Mouse (Mus musculus) right cerebral cortex, postnatal 4 days (tissue): ENCODE results near the gene Ptprg.
A peak's percentile ranks its signal among the peaks of the same experiment; 100 is the strongest.

ENCODE experiments used
- DNase-seq: peaks from one replicate; pipeline ENCODE4 v3.0.0-alpha.2; 2022

Ptprg gene

DNA sequence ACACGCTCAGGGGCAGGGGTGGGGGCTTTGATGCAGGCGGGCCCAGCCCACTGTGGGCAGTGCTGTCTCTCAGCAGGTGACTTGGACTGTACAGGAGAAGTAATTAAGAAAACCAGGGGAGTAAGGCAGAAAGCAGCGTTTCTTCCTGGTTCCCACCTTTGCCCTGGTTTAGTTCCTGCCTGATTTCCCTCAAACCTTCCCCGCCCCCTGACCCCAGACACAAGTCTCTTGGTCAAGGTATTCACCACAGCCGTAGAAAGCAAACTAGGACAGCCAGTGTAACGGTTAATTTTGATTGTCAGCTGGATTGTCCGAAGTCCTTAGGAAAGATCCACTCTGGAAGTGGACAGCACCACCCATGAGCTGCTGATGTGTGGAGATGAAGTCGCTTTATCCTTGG lies 614.3 kb downstream of the Ptprg start:
- no peak for DNase-seq

DNA sequence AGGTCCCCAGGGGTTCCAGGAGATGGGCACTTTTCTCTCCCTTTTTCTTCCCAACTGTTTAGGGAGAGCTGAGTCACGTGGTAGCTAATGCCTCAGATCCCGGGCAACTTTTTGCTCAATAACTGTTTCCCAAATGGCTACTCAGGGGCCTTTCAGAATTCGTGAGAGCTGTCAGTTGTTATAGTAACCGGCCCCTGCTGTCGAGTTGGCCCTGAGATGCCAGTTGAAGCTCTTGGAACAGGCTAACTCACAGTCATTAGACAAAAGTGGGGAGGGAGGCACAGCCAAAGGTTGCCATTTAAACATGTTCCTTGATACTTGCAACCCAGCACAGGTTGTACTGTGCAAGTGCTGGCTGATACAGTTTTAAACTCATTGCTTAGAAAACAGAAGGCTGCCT lies 624.1 kb downstream of the Ptprg start:
- no peak for DNase-seq

DNA sequence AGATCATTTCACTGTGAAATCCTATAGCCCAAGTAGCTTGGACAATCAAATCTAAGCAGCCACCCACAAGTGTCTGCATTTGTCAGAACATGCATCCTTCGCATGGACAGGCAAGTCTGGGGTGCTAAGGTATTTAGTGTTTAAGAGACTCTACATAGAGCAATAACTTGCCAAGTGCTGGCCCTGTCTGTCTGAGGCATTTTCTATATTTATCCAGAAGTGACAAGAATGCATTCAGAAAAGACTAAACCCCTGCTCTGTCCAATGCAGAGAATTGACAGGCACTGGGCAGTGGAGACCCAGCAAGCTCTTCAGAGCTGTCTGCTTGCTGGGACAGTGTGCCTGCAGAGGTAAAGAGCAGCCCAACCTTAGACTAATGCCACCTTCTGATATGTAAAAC lies 625.3 kb downstream of the Ptprg start:
- DNase-seq, result no peak

DNA sequence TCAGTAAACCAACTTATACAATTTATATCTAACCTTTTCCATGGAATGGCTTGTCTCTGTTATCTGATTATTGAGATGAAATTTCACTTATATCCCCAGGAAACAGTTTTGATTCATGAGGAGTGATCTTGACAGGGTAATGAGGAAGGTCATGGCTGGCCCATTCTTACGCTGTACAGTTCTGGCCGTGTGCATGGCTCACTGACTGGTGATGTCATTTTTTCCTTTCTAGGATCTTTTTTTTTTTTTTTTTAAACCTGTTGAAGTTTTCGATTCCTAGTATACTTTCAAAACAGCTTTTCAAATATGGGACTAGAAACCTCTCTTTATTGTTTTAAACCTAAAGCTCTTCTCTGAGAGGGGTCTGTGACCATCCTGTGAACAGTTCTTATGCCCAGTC lies 626.8 kb downstream of the Ptprg start:
- DNase-seq, result no peak

DNA sequence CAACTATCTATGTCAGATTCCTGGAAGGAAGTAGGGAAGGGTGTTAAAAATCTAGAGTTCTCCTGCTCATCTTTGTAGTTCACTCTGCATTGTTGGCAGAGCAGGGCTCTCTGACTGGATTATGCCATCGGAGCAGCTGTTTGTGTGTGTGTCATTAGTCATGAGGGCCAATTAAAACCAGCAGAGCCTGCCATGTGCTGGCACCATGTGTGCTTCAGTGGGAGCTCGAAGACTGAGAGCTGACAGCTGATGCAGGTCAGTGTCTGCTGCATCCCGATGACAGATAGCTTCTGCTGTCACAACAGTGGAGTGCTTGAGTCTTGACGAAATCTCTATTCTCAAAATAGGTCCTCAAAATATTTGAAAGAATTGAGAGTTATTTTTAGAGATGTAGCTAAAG lies 631.7 kb downstream of the Ptprg start:
- DNase-seq, result no peak

DNA sequence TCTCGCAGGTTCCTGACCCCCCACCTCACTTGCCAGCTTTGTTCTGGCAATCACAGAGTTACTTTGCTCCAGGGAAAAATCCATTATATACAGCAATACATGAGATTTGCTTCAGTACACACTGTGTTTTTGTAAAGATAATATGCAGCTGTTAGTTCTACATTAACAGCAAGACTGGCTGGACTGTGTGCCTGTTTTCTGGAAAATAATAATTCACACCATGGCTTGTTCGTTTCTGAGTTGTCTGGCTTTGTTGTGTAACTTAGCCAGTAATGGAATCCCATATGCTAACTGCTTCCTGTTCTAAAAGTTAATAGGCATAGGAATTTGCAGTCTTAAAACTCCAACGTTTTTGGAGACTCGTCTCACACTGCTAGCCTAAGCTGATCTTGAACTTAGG lies 635.0 kb downstream of the Ptprg start:
- DNase-seq, result no peak

DNA sequence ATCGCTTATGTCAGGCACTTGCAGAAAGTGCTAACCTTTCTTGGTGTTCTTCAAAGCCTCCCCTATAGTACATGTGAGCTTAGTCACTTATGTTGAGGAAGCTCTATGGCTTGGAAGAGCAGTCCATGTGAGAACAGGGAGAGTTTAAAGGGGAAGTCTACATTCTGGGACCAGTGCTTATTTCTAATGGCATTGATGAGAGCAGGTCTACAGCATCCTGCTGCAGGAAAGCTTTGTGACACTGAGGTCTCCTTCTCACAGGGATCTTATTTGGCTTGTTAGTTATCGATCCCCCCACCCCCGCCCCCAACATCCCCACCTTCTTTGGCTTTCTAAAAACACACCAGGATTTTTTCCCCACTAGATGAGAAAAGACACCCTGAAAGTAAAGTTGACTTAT lies 635.9 kb downstream of the Ptprg start:
- no peak for DNase-seq

DNA sequence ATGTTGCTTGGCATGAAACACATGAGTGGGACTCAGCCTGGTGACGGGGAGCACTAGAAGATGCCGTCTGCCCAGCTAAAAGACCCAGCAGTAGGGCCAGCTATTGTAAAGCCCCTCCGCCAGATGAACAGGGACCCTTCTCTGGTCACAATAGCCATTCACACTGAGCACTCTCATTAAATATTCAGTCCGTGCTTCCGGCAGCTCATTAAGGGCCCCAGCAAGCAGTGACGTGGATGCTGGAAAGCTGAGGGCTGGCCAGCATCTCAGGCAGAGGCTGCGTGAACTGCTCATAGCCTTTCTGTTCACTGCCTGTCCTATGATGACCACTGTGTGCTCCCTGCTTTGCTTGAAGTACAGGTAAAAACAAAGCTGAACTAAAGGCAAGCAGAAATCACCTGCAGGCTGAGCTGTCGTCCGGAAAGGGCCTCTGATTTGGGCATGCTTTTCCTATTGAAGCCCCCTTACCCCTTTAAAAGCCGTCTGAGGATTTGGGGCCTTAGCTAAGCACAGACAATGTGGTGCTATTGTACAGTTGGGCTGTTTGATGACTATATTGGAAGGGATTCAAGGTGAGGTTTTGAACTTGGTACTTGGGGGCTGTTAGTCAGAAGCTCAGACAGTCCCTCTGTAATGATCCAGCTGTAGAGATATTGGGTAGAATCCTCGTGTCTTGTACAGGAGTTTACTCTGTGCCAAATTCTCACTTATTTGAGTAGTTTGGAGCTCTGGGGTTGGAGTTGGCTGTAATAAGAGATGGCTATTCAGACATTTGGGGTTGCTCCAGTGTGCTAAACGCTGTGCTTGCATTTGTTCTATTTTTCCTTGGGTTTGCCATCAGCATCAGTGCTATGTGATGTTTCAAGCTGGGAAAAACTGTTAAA lies 636.6 kb downstream of the Ptprg start:
- no peak for DNase-seq

DNA sequence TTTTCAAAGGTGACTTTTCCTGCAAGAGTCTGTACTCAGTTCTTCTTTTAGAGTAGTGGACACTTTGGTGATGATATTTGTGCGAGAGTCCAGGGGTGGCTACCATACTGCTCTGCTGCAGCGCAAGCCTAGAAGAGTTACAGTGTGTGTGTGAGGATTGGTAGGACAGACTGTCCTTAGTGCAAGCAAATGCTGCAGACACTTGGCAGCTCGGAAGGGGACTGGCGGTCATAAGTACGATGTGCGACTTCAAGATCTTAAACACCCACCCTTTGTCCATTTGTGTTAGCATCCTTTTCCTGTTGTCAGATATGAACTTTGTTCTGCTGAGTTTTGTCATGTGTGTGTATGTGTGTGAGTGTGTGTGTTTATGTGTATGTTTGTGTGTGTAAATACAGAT lies 637.7 kb downstream of the Ptprg start:
- no peak for DNase-seq

DNA sequence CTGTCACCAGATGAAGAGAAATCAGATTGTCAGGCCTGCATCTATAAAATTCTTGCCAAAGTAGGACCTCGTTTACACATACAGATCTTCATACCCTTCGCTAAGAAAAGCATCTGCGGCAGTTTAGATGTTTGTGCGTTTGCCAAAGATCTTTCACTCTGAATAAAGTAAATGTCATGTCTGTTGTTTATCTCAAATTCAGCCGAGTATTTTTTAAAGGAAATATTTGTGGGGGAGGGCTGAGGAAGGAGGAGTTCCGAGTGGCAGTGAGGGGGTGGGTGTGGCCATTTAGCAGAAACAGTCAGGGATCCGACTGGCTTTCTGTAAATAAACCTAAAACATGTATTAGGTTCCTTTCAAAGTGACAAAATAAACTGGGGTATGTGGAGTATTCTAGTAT lies 645.4 kb downstream of the Ptprg start:
- no peak for DNase-seq

DNA sequence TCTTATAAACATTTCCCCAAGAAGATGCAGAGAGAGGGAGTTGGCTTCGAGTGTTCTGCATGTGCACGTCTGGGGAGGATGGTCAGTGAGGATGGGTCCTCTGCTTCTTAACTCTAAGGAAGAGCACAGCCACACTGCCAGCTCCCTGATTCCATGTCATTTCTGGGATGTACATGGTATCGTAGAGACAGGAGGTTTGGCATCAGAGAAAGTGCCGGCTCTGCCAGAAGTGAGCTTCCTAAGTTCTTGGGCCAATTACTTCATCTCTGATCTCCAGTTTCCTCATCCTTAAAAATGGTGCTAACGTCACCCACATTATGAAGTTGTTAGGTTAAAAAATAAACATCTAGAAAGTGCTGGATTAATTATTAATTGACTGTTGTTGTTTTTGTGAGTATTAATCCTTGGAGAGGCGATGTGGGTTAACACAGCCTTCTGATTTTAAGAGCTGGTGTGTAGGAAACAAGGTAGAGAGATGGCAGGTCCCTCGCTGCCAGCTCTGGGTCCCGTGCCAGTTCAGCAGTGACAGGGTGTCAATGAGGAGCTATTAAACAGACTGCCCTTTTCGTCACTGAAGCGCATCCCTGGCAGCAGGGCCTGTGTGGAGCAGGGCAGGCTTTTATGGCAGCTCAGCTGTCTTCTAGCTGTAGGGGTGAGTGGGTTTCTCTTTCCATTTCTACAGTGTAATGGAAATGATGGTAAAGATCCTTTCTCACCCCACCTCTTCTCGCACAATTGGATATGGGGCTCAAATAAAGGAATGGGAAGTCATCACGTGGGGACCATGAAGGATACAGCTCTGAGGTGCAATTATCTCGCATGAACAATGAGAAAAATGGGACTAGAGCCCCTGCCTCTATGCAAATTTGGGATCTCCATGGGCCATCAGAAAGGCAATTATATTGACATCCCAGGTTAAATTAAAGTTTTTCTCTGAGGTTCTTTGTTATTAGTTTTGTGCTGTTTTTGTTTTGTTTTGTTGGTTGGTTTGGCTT lies 646.9 kb downstream of the Ptprg start:
- no peak for DNase-seq

DNA sequence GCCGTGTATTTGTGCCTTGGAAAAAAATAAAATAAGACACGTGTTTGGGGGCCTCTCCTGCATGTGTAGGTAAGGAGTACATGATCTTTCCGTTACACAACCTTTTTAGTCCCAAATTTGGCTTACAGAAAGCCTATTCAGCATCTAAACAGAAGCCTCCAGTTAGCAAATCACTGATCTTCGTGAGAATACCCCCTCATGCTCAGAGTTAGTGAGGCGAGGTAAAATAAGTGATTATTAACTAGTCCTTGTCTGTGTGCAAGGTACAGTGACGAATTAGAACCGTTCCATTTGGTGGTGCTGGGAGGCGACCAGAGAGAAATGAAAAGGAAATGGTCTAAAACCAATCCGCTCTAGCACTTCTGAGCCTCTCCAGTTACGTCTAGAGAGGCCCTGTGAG lies 648.9 kb downstream of the Ptprg start:
- DNase-seq, result no peak

DNA sequence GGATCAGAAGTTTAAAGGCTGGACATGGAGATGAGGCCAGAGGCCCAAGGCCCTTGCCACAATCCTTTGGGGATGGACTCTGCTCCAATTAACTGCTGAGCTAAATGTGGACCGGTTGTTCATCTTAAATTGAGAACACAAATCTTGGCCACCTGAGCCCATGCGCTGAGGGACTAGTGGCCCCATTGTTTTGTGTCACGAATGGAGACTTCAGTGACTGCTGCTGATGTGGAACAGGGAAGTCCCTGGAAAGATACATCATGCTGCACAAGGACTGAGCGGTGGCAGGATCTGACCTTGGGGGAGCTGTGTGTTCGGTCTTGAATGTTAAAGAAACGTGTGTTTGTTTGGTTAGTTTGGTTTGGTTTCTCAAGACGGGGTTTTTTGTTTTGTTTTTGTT lies 649.7 kb downstream of the Ptprg start:
- no peak for DNase-seq

DNA sequence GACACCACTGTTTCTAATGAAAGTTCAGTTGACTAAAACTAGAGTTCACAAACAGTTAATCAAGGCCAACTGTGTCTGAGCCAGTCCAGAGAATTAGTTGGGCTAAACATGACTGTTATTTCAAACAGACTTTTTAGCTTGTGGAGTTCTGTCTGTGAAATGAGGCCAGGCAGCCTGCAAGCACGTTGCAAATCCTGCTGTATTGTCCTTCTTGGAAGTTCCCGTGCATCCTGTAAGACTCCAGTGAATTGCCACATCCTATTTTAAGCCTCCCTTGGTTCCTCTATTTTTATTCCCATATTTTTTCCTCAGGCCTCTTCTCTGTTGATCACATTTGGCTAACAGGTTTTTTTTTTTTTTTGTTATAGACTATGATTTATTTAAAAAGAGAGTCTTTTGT lies 652.8 kb downstream of the Ptprg start:
- no peak for DNase-seq

DNA sequence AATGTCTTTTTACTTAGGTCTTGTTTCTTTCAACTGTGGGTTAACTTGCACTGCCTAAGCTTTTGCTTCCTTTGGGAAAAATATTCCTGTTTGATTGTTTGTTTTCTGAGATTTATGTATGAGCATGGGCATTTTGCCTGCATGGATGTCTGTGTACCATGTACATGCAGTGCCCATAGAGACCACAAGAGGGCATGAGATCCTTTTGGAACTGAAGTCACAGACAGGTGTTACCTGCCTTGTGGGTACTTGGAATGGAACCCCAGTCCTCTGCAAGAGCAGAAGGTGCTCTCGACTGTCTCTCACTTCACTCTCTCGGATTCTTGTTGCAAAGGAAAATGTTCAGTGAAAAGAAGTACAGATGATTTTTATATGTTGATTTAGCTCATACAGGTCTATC lies 655.2 kb downstream of the Ptprg start:
- DNase-seq, result peak; percentile 26

DNA sequence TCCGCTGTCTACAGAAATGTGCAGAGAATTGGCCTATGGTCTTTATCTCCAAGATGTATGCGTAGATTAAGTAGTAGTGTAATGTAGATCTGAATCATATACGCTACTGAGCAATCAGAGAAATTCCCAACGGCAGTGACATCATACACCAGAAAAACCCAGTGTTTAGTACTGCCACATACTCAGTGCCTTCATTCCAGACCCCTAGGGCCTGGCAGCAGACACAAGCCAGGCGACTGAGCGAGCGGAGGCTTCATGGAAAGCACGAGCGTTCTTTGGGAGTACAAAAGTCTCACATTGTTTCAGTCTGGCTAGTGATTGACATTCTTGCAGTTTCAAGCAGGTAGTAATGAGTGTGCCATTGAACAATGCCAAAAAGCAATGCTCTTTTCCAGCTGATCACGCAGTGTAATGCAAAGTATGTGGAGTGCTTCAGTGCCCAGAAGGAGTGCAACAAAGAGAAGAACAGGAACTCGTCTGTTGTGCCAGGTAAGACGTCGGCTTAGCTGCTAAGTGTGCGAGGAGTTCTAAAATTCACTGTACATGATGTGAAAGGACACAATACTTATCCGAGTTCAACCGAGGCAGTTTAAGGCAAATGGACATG lies 665.3 kb downstream of the Ptprg start:
- no peak for DNase-seq

DNA sequence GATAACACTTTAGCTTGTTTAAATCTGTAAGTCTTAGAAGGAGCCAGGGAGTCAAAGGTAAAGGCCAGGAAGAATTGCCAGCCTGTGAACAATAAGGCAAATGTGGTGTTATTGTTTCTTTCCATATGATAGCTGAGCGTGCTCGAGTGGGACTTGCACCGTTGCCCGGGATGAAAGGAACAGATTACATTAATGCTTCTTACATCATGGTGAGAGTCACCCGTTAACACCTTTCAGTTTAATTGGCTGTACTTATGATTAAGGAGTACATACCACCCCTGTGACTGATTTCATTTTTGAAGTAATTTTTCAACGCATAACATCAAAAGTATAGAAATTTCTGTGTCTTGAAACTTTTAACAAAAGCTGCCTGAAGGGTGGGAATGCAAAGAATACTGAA lies 666.5 kb downstream of the Ptprg start:
- no peak for DNase-seq

DNA sequence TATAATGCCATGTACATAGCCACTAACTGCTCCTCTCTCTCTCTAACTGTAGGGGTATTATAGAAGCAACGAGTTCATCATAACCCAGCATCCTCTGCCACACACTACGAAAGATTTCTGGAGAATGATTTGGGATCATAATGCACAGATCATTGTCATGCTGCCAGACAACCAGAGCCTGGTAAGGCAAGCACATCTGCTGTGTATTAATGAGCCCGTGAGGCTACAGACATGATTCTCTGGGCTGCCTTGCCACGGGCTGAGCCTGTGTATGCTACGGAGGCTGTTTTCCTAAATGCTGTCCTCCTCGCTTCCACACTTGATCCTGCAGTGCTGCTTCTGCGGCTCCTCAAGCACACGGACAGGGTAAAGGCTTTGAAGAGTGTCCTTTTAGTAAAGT lies 667.2 kb downstream of the Ptprg start:
- DNase-seq, result no peak

DNA sequence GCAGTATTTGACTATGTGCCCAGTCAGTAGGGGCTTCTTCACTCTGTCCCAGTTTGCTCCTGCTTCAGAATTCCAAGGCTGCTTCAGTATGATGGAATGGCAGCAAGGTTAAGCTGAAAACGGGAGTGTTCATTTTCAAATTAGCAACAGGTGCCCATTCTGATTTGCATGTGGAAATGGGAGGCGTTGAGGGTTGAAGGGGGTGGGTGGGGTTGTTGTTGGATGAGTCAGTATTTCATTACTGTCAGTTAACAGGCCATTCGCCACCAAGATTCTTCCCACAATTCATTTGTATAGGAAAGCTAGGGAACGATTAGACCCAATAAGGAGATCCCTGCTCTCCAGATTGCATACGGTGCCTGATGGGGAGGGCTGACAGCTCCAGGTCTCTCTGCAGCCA lies 668.2 kb downstream of the Ptprg start:
- DNase-seq, result no peak

DNA sequence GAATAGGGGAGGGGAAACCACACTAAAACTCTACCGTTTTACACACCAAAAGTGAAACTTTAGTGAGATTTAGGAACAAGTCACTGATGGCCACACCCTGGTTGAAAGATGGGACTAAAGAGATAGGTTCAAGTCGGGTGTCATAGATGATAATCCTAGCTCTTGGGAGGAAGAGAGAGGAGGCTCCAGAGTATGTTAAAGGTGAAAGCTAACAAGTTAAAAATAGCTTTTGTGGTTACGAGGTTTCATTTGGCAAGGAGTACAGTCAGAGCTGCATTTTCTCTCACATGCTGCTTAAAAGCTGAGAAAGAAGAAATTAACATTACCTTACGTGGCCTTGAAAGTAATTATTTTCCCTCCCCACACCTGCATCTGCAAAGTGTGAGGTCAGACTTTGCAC lies 690.4 kb downstream of the Ptprg start:
- no peak for DNase-seq

DNA sequence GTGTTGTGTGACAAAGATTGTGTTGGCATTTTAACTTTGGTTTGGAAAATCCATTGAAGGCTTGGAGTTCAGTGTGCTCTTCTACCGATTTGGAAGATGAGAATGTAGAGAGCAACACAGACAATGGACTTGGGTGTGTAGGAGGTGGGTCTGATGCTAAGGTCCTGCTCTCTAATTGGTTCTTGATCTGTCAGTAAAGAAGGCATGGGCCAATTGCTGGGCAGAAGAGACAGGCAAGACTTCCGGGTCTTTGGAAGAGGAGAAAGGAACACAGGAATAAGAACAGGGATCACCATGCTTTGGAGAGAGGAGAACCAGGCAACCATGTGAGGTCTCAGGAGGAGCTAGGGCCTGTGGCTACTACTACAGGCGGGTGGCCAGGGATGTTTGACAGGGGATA lies 722.7 kb downstream of the Ptprg start:
- no peak for DNase-seq

DNA sequence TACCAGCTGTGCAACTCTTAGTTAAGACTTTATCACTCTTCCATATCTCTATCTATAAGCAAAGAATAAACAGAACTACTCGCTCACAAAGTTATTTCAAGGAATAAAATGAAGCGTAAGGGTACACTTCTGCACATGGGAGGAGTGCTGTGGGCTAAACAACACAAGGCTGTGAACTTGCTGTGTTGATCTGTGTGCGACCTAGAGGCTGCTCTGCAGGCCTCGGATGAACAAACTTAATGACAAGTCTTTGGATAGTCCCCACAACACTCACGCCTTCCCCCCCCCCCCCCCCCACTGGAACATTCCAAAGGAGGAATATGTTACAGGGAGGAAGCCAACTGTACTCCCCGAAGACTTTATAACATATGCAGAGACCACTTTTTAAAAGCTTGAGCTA lies 730.3 kb downstream of the Ptprg start, which contains the start of gene Gm49355:
Gm49355 (plus strand) TSS at position 336 of the 400 bp plus-strand sequence.
- no peak for DNase-seq

DNA sequence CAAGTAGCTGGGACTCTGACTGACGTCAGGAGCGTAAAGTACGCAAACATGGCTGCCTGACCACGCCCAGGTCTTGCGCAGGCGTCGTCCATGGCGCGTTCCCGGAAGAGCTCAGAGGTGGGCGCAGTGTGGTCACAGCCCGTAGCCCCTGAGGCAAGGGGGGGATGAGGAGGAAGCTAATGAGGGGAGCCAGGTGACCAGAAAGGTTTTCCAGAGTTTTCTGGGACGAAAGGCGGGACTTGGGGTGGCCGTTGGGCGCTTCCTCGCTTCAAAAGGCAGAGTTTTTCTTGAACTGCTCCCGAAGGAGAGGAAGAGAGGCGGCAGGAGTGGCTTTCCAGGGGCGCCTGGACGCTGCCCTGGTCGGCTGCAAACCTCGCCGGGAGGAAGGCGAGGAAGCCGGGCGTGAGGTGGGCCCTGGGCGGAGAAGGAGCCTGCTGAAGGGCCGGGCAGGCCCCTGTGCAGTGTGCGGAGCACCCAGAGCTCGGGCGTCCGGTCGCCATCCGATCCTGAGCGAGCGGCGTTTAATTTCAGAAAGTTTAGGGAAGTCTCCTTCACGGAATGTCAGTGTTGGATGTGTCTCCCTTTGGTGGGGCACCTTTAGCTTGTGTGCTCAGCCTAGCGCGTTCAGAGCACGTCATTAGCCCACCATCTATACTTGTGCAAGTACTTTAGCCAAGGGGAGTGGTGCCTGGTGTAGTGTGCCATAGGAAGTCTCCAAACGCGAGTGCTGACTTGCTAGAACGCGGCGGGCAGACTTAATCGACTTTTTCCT lies 731.0 kb downstream of the Ptprg start, which contains the start of gene 3830406C13Rik:
3830406C13Rik (plus strand) TSS at position 33 of the 772 bp plus-strand sequence.
- peak; percentile 80 for DNase-seq
